Mouse (Mus musculus) regulatory T cell (primary cell): ENCODE results near the gene Mex3b.

Experiments
- in situ Hi-C: fragments of 300-600 bp; cut with MboI, MseI; formaldehyde crosslinking; loops from one replicate; pipeline ENCODE4 v1.15.1; 2025; ENCODE audit warnings: high pct_unique_total_duplicates

Mex3b gene

DNA sequence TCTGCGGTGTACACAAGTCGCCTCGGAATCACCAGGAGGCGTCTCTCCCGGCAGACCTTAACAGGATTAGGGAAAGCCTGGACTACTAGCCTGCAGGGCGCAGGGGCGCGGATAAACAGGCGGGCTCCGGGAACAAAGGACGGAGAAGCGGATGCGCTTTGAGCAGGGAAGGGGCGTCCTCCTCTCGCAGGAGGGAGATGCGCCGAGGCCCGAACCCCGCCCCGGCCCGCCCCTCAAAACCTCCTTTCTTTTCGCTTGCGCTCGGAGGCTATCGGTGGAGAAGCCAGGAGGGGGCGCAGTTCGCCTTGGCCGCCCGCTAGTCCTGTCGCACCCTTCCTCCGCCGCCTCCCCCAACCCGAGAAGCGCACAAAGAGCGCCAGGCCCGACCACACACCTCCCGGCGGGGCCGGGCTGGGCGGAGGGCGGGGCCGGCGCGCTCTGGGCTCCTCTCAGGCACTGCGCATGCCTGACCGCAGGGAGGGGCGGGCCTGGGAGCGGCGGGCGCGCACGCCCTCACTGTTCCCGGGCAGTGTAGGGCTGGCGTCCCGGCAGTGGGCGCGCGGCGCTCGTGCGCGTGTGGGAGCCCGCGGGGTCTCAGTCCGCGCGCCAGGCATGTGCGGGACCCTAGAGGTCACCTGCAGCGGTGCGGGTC lies 1.2 kb upstream of the Mex3b start:
- in situ Hi-C loops = loop anchor here (5.0 kb wide), 1 partner anchor 781 kb away; no protein-coding TSS in a partner anchor

DNA sequence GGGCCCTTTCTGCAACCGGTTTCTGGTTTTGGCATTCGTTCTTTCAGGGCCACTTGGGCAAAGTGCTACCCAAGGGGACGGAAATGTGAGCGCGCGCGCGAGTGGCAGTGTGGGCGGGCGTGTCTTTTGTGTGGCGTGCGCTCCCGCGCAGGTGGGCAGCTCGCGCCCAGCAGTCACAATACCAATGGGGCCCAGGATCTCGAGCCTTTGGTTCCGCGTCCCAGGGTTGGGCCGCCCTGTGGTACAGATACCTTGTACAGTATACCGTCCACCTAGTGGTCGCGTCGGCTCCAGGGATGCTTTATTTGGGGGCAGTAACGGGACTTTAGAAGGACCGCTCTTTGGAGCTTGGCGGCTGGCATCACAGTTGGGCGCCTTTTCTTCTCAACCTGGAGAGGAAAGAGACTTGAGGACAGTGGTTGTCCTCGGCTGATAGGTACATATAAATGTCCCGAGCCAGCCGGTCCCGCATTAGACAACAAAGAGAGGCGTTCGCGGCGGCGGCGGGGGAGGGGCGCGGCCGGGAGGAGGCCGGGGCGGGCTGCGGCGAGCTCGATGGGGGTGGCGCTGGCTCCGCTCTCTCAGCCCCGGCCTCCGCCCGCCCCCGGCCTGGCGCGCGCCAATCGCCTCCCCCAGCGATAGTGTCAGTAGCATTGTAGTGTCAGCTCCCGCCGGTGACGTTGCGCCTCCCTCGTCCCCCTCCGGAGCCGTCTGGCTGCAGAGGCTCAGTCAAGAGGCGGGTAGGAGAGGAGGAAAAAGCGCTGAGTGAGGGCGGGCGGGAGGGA lies 455 bp upstream of the Mex3b start:
- in situ Hi-C loops = loop anchor here (5.0 kb wide), 1 partner anchor 781 kb away; no protein-coding TSS in a partner anchor

DNA sequence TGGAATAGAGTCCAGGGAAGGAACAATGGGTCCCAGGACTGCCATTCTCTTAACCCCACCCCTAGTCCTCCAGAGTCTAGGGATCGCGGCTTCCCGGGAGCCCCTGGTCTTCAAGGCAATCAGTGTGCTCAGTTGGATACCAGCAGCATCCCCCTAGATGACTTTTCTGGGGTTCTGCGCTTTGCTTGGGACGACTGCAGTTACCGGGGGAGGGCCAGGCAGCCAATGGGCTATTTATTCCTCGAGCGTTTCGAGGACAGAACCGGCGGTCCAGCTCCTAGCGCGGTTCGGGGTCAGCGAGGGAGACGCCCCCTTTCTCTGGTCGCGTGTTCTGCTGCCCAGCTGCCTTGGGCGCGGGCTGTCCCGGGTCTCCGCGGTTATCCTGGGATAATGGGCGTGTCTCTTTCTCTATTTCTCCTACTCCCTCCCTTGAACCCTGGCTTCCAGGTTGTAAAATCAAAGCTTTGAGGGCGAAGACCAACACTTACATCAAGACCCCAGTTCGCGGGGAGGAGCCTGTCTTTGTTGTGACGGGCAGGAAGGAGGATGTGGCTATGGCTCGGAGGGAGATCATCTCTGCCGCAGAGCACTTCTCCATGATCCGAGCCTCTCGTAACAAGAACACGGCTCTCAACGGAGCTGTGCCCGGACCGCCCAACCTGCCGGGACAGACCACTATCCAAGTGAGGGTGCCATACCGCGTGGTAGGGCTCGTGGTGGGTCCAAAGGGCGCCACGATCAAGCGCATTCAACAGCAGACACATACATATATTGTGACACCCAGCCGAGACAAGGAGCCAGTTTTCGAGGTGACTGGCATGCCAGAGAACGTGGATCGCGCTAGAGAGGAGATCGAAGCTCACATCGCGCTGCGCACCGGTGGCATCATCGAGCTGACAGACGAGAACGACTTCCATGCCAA lies 1.4 kb downstream of the Mex3b start:
- in situ Hi-C loops = loop anchor here (5.0 kb wide), 1 partner anchor 779 kb away; no protein-coding TSS in a partner anchor

DNA sequence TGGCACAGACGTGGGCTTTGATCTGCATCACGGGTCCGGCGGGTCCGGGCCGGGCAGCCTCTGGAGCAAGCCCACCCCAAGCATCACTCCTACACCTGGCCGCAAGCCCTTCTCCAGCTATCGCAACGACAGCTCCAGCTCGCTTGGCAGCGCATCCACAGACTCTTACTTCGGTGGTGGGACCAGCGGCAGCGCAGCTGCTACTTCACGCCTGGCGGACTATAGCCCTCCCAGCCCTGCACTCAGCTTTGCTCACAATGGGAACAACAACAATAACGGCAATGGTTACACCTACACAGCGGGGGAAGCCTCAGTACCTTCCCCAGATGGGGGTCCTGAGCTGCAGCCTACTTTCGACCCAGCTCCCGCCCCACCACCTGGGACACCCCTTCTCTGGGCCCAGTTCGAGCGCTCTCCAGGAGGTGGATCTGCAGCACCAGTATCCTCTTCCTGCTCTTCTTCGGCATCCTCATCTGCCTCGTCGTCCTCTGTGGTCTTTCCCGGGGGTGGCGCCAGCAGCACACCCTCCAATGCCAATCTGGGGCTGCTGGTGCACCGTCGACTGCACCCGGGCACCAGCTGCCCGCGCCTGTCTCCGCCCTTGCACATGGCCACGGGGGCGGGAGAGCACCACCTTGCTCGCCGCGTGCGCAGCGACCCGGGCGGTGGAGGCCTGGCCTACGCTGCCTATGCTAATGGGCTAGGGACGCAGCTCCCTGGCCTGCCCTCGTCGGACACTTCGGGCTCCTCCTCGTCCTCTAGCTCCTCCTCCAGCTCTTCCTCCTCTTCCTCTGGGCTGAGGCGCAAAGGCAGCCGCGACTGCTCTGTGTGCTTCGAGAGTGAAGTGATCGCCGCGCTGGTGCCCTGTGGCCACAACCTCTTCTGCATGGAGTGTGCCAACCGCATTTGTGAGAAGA lies 2.4 kb downstream of the Mex3b start:
- in situ Hi-C loops = loop anchor here (5.0 to 10.0 kb wide), 2 partner anchors 778 to 1025 kb away; no protein-coding TSS in a partner anchor

DNA sequence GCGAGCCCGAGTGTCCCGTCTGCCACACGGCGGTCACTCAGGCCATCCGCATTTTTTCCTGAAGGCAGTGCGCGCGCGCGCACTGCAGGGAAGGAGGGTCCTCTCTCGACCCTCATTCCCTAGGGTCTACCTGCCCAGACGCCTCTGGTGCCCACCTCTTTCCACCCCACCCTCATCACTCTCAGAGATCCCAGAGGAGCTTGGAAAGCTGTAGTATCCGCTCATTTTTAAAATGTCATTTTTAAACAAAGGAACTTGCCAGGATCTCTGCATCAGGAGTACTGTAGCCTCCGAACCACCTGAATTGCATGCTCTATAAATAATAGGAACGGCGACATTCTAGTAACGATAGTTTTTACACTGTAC lies 3.0 kb downstream of the Mex3b start:
- in situ Hi-C loops = loop anchor here (10.0 kb wide), 1 partner anchor 1025 kb away; no protein-coding TSS in a partner anchor

DNA sequence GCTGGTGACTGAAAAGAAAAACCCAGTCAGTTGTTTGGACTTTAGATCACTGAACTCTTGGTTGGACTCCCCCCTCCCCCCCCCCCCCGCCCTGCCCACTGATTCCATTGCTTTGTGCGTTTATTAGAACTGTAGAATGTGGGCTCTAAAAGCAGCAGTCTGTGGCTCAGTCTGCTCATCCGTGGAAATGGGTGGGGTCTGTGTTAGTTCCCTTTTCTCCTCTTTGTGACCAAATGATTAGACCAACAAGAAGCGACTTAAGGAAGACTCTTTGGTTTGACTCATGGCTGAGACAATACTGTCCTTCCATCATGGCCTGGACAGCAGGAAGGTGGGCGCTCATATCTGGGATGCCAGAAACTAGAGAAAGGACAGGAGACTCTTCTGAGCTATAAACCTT lies 9.4 kb downstream of the Mex3b start:
- in situ Hi-C loops = loop anchor here (10.0 kb wide), 1 partner anchor 1018 kb away; no protein-coding TSS in a partner anchor

DNA sequence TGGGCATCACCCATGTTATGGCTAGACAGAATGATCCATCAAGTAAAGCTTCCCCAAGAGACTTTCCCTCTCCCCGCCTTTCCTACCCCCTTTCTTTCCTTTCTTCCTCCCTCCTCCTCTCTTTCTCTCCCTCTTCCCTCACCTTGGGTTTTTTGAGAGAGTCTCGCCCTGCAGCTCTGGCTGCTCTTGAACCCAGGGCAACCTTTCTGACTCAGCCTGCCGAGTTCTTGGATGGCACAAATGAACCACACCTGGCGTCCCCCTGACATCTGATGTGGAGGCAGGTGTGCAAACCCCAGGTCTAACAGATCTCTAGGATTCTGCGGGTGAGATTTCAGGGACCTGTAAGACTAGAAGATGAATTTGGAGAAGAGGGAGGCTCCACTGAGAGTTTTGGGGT lies 12.9 kb downstream of the Mex3b start:
- in situ Hi-C loops = no loop called here

DNA sequence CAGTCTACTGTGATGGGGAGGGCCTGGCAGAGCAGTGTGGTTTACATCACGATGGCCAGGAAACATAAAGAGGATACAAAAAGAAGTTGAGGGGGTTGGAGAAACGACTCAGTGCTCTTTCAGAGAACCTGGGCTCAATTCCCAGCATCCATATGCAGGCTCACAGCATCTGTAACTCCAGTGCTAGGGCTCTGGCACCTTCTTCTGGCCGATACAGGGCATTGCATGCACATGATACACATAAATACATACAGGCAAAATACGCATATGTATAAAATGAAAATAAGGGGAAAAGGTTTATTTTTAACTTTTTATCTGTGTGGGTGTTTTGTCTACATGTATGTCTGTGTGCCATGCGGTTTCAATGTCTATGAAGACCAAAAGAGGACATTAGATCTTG lies 13.6 kb downstream of the Mex3b start:
- in situ Hi-C loops = no loop called here

DNA sequence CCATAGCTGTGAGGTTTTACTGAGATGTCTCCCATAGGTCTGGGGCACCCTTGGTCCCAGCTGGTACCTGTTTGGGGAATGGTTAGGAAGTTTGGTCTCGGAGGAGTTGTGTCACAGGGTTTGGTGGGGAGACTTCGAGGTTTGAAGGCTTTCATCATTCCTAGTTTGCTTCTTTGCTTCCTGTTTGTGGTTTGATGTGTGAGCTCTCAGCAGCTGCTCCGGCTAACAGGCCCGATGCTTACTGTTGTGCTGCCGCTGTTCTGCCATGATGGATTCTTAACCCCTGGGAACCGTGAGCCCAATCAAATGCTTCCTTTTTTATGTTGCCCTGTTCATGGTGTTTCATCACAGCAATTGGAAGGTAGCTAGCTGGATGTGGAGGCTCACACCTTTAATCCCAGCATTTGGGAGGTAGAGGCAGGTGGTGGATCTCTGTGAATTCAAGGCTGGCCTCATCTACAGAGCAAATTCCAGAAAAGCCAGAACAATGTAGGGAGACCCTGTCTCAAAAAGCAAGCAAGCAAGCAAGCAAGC lies 23.3 kb downstream of the Mex3b start:
- in situ Hi-C loops = no loop called here

DNA sequence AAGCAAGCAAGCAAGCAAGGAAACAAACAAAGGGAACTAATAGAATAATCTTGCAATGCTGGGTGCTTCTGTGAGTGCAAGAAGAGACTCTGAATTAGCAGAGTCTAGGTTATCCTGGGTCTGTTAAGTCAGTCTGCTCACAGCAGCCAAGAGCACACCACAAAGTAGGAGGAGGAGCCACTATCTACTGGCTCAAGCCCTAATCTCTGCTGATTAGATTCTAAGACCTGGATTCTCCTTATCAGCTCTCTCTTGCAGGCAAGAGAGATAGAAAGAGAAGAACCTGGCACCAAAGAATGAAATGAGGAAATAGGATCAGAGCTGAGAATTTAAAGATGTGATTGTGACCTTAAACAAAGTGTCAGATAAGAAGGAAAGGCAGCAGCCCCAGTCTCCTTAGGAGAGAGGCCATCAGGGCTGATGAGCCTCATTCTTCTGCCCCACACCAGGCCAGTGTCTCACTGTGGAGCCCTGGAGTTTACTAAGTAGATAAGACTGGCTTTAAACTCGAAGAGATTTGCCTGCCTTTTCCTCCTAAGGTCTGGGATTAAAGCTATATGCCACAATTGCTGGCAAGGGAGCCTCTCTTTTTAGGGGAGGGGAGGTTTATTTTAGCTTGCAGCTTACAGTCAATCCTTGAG lies 23.9 kb downstream of the Mex3b start:
- in situ Hi-C loops = no loop called here

DNA sequence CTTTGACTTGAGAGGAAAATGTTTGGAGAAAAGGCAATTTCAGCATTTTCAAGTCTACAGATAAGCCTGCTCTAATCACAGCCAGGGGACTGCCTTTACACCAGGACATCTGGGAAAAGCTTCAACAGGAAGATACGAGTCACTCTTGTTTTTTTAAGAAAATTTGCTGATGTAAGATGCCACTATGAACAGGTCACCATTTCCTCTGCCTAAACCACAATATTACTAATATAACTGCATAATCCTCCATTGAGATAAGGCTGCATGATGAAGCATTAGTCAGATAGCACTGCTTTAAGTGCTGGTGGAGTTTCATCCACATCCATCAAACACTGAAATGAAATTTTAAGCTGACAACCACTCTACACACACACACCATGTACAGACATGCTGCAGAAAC lies 27.2 kb downstream of the Mex3b start:
- in situ Hi-C loops = no loop called here

DNA sequence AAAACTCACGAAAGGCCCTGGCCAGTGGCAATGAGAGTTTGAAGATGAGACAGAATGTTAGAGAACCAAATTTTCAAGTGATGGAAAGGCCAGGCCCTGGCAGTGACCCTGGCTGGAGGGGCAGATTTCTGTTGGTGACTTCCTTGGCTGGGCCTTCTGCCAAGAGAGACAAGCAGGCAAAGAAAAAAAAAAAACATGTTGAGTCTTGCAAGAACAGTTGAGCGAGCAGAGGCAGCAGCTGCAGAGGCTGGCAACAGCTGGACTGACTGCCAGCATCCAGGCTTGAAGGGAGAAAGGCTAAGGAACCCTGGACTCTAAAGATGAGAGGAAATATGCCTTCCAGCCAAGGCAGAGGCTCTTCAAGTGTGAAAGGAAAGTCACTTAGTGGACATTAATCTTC lies 28.5 kb downstream of the Mex3b start:
- in situ Hi-C loops = no loop called here

DNA sequence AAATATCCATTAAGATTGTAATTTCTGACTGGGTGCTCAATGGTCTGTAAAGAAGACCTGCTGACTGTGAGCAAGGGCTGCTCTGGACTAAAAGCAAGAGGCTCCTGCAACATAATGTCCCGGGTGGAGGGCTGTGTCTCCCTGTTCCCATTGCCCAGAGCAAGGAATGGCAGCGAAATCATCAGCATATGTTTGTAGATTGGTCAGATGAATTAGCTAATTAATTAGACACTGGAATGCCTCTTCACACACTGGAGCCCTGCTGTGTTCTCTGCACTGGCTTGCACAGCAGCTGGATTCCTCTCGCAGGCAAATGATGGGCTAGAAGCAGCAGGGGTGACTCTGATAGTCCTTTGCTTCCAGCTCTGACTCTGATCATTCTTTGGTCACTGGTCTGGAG lies 29.6 kb downstream of the Mex3b start:
- in situ Hi-C loops = no loop called here

DNA sequence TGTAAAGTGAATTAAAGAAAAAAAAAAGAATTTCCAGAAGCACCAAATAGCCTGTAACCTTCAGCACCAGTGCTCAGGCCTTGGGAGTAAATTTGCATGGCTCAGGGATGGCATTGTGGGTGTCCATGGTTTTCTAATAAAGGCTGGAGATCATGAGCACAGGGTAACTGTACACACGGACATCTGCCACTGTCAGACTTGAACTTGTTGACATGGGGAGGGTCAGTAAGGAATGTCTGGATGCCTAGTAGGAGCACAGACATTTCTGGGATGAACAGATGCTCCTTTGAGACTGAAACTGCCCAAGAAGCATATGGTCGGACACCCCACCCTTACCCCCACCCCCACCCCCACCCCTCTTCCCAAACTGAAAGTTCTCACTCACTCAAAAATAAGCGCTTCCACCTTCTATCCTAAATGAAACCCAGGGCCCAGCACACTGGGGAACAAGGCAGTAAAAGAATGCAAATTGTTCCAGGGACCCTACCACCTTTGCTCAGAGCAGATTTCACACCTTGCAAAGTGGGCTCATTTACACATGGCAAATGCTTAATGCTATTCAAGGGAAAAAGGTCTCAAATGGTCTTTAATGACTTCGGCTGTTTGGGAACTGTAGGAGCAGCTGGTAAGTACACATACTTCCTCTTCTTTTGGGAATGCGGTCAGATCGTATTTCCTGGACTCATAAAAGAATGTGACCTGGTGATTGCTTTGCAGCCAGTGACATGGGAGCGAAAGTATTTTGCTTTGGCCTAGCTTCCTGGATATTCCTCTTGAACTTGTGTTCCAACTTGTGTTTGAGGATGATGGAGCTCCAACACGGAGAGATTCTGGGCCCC lies 32.5 kb downstream of the Mex3b start:
- in situ Hi-C loops = no loop called here

DNA sequence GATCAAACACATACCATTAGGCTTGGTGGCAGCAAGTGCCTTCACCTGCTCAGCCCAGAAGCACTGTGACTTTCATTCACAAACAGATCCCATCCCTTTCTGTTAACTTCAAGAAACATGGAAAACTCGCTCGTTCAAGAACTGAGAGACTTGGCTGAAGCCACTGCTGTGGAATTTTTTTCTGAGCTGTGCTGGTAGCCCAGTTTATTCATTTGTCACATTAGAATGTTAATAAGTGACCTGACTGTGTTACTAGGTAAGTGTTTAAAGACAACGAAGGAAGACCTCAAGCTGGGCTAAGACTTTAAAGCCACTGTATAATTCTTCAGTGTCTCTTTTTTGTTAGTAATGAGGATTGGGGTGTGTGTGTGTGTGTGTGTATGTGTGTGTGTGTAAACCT lies 35.9 kb downstream of the Mex3b start:
- in situ Hi-C loops = no loop called here

DNA sequence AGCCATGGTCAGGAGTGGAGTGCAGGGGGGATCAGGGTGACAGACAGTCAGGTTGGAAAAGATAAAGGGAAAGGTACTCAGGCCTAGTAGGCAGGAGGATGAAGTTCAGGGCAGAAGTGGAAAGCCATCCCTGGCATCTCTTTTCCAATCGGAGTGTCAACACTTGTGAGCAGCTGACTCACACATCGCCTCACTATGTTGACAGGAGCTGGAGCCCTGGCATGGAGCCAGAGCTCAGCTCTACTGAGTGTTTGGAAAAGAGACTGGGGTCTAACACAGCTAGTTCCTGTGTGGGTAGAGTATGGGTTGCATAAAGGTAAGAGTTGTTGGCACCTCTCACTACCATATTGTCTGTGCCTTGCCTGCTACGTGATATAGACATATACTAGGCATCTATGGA lies 38.4 kb downstream of the Mex3b start:
- in situ Hi-C loops = no loop called here

DNA sequence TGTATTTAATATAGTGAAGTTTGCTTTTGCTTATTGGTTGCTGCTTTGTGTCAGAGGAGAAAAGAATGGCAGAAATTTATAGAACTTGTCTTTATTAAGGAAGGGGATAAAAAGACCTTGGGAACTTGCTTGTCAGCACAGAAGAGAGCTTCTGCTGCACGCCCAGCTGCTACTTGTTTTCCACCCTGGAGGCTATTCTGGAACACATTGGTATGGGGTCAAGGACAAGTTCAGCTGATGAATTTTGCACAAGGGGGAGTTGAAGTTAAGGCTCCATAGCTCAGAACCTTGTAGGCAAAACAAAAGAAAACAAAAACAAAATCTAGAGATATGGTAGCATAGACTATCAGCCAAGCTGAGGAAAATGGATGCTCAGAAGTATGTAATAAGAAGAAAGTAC lies 39.9 kb downstream of the Mex3b start:
- in situ Hi-C loops = no loop called here

DNA sequence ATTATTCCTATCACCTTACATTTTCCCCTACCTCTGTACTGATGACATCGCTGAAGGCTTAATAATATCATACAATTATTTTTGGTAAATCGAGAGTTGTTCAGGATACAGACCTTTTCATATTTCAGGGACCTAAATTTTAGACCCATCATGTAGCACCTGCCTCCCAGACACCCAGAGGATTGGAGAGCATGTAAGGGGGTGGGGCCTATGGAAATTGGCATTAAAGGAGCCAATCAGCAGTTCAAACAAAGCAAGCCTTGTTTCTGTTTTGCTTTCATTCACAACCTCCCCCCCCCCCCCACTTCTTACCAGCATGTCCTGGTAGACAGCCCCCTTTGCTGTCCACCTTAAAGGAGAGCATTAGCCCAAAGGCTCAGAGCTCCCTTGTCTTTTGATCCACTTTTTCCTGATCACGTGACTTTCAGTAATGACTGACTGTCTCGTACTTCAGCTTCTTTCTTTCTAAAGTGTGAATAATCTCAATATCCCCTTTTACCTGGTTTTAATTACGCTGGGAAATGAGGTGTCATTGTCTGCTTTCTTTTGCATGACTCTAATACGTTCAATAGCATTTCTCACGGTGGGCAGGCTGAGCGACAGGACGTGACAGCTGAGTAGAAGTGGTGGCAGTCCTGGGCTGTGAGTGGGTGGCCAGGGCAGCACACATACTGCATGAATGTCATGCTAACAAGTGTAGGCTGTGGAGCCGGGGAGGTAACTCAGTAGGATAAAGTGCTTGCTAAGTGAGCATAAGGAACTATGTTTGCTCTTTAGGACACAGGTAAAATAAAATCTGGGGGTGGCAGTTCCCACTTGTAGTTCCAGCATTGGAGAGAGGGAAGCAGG lies 43.6 kb downstream of the Mex3b start:
- in situ Hi-C loops = no loop called here
